Mouse (Mus musculus): ENCODE data around the gene Gm4763.
"Not testable (repeated sequence)": the region's sequence is repeated elsewhere in the genome, so short reads cannot be mapped to it uniquely, and the experiment has no call there.

Gm4763 gene

DNA sequence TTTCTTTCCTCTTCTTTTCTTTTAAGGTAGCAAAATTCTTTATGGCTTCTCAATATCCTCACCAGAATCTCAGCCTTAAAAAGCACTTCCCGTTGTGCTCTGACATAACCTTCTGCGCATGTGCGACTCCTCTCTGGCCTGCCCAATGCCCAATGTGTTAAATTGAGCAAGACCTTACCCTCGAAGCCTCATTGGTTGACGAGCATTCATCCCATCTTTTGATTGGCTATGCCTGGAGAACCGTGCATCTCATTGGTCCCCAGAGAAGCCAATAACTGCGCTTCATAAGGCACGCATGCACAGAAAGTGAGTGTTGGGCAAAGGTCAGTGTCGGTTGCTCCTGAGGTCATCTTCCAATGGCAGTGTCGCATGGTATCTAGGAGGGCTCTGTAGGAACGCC lies at the start of gene Gm4763:
Gene Gm4763, minus strand, starts transcription at position 101 of the 400 bp plus-strand sequence.
- not testable (repeated sequence) for DNase-seq

DNA sequence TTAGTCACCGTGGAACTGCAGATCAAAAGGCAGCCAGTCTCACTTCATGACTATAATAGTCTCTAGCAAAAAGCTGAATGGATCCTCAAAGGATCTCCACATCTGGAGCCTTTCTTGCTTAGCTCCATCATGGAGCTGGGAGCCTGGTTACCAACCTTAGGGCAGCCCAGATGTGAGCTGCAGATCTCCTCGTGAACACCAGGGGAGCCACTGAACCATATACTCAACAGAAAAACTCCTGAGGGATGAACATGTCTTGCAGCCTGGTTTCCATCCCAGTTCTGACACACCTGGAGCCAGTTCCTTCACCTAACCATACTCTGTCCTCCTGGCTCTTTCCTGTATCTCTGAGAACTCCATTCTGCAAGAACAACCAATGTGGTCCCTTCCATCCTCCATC lies 49.4 kb upstream of the Gm4763 start:
- DNase-seq = no peak

DNA sequence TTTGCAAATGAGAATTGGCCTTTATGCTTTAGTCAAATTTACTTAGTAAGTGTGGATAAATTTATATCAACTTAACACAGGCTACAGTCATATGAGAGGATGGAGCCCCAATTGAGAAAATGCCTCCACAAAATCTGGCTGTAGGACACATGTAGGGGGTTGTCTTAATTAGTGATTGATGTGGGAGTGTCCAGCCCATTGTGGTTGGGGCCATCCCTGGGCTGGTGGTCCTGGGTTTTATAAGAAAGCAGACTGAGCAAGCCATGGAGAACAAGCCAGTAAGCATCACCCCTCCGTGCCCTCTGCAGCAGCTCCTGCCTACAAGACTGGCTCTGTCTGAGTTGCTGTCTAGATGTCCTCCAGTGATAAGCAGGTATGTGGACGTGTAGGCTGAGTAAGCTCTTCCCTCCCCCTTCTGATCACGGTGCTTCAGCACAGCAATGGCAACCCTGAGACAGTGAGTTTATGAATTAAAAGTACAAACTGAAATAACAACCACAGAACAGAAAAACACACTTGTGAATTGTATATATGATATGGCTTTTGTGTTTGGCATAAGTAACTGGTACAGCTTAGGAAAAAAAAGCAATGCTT lies 47.3 kb upstream of the Gm4763 start:
- DNase-seq = no peak

DNA sequence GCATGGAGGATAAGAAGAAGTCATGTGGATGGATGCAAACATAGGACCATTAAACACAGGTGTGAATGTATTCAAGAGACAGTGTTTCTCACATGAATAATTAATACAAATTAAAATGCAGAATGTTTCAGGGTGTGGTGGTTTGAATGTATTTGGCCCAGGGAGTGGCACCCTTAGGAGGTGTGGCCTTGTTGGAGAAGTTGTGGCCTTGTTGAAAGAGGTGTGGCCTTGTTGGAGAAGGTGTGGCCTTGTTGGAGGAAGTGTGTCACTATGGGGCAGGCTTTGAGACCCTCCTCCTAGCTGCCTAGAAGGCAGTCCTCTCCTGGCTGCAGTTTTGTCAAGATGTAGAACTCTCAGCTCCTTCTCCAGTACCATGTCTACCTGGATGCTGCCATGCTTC lies 44.7 kb upstream of the Gm4763 start:
- no peak for DNase-seq

DNA sequence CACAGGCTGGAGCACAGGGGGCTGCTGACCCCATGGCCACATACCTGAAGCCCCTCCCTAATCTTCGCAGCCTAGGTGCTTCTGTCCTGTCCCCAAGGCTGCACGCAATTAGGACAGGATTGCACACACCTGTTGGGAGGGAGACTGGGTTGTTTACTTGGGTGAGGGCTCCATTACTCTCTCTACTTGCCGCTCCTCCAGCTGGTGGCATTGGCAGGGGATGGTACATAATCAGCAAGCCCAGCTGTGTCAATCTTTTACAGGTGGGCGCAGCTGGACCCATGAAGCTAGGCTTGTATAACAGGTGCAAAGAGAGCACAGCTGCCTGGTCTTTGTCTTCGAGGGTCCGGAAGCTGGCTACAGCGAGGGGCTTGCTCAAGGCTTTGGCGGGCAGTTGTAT lies 35.9 kb upstream of the Gm4763 start:
- DNase-seq = no peak

DNA sequence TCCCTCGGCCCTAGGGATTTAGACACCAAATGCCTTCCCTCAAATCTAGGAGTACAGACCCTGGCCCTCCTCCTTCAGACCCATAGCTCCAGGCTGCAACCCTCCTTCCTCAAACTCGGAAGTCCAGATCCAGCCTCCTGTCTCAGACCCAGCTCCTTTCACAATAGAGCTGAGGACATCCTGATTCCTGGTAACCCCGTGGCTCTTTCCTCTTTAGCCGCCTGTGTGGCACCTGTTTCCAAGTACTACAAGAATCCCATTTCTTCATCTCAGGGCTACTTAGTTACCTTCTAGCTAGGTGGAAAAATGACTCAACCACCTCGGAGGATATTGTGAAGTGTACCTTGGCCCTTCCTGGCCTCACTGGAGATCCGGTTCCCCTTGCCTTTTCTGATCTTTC lies 34.5 kb upstream of the Gm4763 start:
- DNase-seq = no peak

DNA sequence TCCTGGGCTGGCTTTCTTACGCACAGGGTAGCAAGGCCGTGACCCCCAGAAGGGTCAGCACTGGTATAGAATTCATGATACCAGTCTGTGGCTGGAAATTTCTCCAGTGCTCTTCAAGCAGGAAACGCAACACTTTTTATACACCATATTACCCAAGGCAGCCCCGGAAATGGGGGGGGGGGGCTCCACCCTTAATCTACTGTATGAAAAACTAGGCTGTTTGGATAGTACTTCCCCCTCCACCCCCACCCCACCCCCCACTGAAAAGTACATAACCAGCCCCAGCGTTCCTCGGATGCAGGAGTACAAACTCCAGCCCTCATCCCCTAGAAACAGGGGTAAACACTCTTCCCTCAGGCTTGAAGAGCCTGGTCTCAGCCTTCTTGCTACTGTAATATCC lies 33.5 kb upstream of the Gm4763 start, which contains the start of gene Cd177:
Gene Cd177, minus strand, starts transcription at position 101 of the 400 bp plus-strand sequence.
- DNase-seq = no peak

DNA sequence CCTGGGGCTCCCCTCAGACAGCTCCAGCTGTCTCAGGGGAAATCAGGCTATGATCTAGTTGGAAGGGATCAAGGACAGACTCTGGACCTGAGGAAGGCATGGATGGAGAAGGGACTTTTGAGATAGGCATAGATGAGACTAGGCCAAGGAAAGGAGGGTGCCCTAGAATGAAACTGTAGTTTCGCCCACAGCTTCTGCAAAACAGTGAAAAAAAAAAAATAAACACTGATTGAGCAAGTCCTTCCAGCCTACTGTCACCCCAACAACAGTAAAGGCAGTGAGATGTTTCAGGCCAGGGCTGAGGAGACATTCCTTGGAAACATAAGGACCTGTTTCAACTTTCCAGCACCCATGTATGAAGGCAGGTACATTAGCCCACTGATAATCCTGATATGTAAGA lies 31.8 kb upstream of the Gm4763 start:
- DNase-seq = no peak

DNA sequence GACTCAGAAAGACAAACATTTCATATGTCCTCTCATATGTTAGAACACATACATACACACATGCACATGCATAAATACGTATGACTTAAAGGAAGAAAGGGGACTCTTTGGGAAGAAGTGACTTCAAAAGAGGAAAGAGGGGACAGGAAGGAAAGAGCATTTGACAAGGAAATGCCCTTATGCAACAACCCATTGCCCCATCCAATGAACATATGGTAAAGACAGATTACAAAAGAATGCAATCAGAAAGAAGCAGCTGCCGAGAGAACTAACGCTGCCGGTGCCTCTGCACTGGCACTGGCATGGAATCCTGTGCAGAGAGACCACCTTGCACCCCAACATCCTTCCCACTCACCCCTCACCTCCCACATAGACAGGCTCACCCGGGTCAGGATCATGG lies 26.8 kb upstream of the Gm4763 start:
- DNase-seq = no peak

DNA sequence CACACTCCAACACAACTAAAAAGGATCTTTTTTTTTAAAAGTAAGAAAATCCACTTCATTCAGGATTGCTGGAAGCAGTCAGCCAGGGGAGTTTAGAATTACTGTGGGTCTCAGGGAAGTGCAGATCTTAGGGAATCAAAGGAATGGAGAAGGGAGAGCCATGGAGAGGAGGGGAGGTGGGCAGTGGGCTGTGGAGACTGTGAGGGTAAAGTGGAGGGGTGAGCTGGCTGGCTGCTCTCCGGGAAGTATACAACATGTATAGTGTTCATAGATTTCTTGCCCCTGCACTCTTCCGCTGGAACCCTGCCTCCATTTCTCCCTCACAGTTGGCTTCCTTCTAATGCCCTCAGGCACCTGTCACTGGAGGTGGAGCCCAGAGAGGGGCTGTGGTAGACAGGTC lies 24.9 kb upstream of the Gm4763 start:
- no peak for DNase-seq

DNA sequence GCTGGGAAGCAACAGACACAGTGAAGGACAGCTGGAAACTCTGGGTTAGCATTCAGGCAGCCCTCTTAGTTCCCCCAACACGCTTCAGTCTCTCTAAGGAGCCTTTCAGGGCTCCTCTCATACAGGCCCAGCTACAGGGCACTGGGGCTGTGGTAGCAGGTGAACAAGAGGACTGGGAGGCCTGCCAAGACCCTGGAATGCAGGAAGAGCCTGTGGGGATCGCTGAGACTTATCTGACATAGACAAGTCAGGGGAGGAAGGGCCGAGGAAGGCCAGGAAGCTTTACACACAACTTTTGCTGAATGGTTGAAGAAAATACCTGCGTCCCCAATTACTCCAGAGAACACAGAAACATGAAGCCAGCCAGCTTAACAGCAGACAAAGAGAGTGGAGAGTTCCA lies 24.0 kb upstream of the Gm4763 start:
- DNase-seq = no peak

DNA sequence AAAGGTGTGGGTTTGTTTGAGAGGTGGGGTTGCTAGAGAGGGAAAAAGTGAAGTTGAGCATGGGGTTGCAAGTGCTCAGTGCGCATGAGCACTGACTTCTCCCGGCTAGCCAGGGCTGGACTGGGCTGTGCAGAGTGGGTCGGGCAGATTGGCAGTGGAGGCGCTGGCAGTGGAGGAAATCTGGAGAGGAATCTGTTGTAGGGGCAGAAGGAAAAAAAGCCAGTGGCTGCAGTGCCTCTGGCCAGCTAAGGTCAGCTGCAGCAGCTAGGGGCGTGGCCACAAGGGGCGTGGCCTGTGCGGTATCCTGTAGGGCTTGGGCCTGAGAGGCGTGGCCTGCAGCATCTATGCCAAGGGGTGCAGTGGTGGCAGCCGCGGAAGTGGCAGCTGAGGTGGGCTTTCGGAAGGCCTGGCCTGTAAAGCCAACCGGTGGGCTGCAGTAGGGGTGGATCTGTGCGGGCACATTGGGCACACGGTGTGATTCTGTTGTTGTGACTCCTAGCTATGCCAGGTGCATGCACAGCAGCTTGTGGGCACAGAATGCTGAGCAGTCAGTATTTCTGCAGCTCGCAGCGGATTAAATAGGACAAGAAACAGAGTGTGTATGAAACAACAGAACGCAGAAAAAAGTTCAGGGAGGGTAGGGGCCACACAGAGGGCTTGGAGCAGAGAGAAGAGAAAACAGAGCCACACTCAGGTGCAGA lies 9.4 kb upstream of the Gm4763 start:
- peak; percentile 38 to 68 for DNase-seq

DNA sequence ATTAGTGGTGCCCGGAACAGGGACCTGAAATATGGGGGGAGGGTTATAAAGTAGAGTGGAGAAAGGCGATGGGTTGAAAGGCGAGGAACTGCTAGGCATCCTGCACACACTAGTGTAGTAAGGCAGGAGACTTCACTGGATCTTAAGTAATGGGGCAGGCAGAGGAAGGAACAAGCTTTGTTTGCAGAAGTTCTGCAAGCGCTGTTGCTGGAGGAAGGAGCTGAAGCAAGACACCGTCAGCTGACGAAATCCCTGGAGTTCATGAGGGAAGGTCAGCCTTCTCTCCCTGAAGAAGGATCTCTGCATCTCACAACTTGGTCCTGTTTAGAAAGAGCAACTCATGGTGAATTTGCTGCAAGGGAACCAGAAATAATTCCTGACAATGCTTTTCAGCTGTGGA lies 11.7 kb downstream of the Gm4763 start:
- no peak for DNase-seq

DNA sequence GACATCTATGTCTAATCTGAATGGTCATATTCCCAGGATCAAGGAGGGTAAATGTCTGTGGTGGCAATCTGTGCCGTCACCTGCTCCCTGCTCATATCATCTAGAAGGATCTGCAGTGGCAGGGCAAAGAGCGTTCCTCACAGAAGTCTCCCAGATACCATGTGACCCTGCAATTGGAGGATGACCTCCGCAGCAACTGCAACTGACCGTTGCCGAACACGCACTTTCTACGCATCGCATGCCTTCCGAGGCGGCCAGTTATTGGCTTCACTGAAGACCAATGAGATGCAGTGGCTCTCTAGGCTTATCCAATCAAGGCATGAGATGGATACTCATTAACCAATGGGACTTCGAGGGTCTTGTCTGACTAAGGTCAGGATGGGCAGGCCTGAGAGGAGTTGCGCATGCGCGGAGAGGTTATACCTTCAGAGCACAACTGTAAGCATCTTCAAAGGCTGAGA lies 17.8 kb downstream of the Gm4763 start, which contains the start of gene BC049730:
Gene BC049730, plus strand, starts transcription at position 411 of the 461 bp plus-strand sequence.
- no peak for DNase-seq

DNA sequence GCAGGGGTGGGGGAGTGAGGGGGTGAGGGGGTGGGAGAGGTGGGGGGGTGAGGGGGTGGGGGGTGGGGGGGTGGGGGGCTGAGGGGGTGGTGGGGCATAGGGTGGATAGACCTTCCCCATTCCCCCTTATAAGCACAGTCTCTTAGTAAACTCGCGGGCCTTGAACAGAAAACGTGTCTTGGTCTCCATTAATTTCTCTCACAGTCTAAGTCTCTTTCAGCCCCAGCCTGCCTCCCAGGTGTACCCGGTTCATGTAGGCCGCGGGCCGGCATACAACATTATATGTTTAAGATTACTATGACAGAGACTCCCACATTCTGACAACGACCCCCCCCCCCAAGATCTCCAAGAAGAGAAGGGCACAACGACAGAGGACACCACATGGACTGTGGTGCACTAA lies 23.9 kb downstream of the Gm4763 start:
- DNase-seq = not testable (repeated sequence)

DNA sequence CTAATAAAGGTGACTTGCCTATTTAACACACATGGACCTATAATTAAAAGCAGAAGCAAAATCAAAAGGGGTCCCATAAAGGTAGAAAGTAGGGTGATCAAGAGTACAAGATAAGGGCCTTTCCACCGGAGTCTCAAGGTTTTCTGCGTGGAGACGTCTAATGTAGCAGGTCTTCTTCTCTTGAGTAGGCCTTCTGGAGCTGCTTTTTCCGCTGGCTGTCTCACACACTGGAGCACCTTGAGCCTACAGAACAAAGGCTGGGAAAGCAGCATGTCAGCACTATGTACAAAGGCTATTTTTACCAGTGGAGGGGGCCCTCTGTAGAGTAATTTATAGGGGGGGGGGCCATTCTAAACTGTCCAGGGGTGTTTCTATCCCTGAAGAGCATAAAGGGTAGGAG lies 28.8 kb downstream of the Gm4763 start:
- DNase-seq = not testable (repeated sequence)

DNA sequence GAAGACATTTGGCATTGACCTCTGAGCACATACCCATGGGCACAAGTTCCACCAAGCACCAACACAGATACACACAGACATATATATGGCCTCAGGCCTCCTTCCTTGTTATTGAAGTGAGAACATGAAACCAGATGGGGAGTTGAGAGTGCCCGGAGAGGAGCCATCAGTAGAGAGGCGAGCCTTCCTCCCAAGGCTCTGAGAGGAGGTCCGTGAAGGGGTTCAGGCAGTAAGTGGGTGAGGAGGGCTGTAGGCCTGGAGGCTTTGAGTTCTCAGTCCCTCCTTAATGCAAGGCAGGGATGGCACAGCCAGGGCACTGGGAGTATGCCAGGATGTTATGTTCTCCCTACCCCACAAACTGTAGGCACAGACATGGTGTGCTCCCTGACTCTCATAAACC lies 34.0 kb downstream of the Gm4763 start:
- not testable (repeated sequence) for DNase-seq

DNA sequence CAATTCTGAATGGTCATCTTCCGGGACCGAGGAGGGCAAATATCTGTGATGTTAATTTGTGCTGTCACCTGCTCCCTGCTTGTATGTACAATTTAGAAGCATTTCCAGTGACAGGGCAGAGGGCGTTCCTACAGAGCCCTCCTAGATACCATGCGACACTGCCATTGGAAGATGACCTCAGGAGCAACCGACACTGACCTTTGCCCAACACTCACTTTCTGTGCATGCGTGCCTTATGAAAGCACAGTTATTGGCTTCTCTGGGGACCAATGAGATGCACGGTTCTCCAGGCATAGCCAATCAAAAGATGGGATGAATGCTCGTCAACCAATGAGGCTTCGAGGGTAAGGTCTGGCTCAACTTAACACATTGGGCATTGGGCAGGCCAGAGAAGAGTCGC lies 39.2 kb downstream of the Gm4763 start:
- not testable (repeated sequence) for DNase-seq

DNA sequence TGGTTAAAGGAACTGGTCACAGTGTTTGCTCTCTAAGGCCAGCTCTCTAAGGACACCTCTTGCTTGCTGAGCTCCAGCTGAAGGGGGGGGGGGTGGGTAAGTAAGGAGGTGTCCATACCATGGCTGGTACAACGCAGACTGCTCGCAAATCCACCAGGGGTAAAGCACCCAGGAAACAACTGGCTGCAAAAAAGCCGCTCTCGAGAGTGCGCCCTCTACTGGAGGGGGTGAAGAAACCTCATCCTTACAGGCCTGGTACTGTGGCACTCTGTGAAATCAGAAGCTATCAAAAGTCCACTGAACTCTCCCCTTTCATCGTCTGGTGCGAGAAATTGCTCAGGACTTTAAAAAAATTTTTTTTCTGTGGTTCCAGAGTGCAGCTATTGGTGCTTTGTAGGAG lies 42.6 kb downstream of the Gm4763 start:
- DNase-seq = not testable (repeated sequence)

DNA sequence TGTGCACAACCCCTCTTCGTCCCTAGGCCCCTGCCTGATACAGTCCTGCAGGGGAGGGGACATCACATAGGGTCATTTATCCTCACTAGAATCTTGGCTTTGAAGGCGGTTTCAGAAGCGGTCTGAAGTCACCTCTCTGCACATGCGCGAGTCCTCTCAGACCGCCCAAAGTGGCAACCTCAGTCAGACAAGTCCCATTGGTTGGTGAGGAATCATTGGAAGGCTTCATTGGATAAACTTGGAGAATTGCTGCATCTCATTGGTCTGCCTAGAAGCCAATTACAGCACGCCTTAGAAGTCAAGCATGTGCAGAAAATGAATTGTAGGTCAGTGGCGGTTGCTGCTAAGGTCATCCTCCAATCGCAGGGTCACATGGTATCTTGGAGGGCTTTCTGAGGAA lies 50.1 kb downstream of the Gm4763 start, which contains the start of gene Tex101:
Gene Tex101, minus strand, starts transcription at position 101 of the 400 bp plus-strand sequence.
- DNase-seq = no peak

DNA sequence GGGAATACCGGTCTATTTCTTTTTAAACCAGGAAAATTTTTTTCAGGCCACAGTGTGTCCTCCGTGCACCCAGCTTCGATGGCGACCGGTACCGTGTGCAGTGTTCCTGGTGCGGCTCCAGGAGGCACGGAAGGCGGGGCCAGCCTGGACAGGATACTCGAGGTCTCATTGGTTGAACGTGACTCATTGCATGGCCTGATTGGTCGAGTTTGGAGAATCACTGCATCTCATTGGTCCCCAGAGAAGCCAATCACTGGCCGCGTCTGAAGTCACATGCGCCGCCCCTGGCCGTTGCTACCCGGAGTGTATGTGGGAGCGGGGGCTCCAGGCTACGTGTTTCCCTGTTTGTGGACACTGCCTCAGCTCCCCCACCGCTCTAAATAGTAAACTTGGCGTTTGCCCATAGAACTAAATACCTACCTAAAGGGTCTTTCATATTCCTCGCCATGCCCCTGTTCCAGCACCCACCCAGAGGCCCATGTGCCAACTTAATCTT lies 54.7 kb downstream of the Gm4763 start:
- no peak for DNase-seq

All from kidney, postnatal 25 days (tissue).